Mouse (Mus musculus) cerebellum, postnatal 36 days (tissue): Measurements from ENCODE around the gene Prrg2.
"Not testable (repeated sequence)": the region's sequence is repeated elsewhere in the genome, so short reads cannot be mapped to it uniquely, and the experiment has no call there.

Experiments
- DNase-seq, 2 experiments: peaks; one replicate each; pipeline ENCODE4 v3.0.0; 2021 to 2022; ENCODE audit warnings: mixed read lengths in 2 of 2

Gene Prrg2

DNA sequence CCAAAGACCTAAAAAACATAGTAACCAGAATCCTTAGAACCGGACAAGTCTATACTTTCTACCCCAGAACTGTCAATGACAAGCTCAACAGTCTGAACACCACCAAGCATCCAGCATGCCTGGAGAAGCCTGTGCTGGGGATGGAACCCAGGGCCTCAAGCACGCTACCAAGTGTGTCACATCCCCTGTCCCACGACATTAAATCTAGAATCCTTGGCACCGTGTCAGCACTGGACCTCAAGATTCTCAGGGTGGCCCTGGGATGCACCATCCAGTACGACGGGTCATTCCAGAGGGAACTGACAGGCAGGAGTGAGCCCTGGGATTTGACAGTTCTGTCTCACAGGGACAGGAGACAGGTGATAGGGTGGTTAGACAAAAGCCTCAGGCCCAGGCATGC, 32.5 kb downstream of the Prrg2 start:
- DNase-seq: no peak

- DNase-seq: no peak
These were observed 34.1 kb downstream of the Prrg2 start for GRCm38 (mm10) chr7:45028351-45028750.

DNA sequence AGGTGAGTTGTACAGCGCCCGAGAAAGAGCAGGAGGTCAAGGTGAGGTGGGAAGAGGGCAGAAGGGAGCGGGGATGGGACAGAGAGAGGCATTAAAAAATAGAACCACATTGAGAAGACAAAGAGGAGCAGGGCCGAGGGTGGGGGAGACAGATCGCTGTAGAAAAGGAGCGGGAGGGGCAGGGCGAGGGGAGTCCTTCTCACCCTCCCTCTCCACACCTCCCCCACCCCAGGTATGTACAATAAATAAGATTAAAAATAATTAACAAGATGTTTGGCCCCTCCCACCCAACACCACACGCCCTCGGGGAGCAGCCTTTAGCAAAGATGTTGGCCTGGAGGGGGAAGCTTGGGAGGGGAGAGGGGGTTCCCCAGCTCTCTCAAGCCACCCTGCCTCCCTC, 34.7 kb downstream of the Prrg2 start:
- no peak for DNase-seq

DNA sequence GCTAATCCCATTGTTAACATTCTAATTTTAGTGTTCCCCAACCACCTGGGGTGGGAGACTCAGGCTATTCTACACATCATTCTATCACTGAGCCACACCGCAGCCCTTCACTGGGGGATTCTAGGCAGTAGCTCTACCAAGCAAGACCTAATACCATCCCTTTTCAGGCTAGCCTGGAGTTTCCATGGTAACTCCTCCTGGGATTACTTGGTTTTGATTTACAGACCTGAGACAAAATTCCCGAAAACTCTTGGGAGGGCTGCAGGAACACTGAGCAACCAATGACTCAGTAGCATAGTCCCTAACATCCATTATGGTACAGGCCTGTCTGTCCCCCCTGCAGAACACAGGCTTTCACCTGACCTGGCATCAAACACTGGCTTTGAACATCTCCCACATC, 36.2 kb downstream of the Prrg2 start:
- no peak for DNase-seq

GRCm38 (mm10) chr7:45025601-45026220, 36.8 kb downstream of the Prrg2 start:
- DNase-seq: no peak

DNA sequence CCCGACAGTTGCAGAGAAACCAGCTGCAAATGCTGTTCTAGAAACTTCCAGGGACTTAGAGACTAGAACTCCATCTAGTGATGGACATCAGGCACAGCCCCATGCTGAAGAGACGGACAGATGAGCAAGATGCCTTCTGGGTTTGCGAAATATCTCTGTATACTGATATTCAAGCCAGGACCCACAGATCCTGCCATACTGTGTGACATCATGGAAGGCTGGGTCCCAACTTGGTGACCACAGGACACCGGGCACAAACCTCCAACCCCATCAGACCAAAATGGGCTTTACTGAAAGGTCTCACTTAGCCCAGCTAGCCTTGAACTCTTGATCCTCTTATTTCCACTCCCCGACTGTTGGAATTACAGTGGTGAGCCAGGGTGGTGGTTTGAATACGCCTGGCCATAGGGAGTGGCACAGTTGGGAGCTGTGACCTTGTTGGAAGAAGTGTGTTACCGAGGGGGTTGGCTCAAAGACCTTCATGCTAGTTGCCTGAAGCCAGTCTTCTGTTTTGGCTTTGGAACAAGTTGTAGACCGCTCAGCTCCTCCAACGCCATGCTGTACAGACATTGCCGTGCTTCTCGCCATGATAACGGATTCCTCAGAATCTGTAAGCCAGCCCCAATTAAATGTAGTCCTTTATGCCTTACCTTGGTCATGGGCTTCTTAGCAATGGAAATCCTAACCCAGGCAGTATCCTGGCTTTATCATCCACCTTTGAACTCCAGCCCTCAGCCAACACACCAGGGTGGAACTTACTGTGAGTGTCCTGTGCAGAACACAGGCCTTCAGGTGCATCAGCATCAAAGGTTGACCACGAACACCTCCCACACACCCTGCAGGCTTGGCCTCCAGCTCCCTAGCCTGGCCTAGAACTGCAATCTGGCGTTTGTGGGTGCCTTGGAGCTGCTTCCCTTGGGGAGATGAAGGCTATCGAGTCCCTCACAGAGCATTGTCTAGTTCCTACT, 37.9 kb downstream of the Prrg2 start:
- no peak for DNase-seq

GRCm38 (mm10) chr7:45023711-45024110, 38.8 kb downstream of the Prrg2 start:
- DNase-seq: not testable (repeated sequence)

GRCm38 (mm10) chr7:45020225-45020624, 42.3 kb downstream of the Prrg2 start:
- DNase-seq: no peak

GRCm38 (mm10) chr7:45019031-45019571, 43.4 kb downstream of the Prrg2 start:
- no peak for DNase-seq

- DNase-seq: peak; percentile 69 to 71
These were observed 45.0 kb downstream of the Prrg2 start, which contains the start of gene Rras for GRCm38 (mm10) chr7:45017242-45018061. Gene Rras, plus strand, starts transcription at chr7:45017961.

DNA sequence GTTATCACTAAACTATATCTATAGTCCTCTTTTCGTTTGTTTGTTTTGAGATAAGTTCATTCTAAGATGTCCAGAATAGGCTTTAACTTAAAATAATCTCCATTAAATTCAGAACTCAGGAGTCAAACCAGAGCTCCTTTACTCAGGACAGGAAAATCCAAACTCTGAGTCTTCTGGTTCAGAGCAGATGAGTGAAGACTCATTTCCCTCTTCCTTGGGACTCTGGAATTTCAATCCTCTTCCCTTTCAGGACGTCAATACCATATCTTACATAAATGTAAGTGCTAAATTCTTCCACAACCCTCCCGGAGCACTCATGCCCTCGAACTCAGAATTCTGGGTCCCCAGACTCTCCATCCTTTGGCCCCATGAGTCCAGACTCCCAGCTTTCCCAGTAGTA, 45.7 kb downstream of the Prrg2 start:
- no peak for DNase-seq

DNA sequence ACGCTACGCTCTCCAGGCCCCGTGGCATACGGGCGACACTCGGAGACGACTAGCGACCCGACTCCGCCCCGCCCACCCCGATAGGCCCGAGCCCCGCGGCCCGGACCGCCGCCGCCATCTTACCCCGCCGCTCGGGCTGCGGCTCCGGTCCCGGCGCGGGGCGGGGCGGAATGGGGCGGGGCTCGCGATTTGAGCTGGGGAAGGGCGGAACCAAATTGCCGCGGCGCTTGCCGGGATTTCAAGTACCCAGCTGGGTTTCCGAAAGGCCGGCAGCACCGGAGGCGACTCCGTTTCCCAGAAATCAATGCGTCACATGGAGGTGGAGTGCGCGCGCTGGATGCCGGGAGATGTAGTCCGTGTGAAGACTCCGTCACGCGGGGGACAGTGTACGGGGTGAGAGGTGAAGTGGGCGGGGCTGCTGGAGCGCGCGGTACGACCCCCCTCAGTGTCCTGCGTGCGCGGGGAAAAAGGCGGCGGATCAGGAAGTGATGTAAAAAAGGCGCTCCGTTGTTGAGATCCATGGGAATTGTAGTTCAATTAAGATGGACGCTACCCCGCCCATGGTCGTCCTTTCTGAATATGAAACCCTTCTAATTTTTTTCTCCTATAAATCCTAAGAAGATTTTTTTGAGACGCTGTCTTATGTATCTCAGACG, 46.4 kb downstream of the Prrg2 start, which contains the start of gene Scaf1:
Gene Scaf1 (minus strand): TSS at position 407 of the 656 bp plus-strand sequence.
- peak; percentile 99 for DNase-seq

- no peak for DNase-seq
These were observed 47.0 kb downstream of the Prrg2 start for GRCm38 (mm10) chr7:45015344-45015956.

DNA sequence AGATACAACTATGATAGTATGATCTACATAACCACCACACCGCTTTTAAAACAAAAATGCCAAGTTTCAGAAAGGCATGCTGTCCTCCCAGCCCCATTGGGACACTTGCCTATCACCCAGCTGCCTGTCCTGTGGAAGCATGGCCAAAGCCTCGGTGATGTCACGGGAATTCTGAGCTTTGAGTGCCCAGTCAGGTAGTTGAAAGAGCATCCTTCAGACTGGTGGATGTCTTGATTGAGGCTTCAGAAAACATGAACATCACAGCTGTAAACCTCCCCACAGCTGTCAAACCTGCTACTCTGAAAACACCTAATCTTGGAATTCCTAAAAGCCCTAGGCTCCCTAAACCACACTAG, 48.4 kb downstream of the Prrg2 start:
- no peak for DNase-seq

GRCm38 (mm10) chr7:45013366-45014095, 48.9 kb downstream of the Prrg2 start:
- no peak for DNase-seq

GRCm38 (mm10) chr7:45012824-45013223, 49.7 kb downstream of the Prrg2 start:
- no peak for DNase-seq

GRCm38 (mm10) chr7:45012011-45012410, 50.5 kb downstream of the Prrg2 start:
- DNase-seq: no peak

DNA sequence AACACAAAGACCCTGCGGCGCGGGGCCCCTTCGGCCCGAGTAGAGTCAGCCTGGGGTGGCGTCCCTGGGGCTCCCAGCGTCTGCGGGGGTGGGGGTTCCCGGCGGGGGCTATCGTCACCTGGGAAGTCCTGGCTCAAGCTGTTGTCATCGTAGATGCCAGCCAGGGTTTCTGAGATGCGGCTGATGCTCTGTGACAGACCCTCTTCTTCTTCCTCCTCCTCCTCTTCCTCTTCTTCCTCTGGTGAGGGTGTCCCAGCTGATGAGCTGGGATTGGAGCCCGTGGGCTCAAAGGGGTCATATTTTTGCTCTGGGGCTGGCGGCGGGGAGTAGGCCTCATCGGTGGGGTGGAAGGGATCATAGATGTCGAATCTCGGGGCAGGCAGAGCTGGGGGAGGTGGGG, 54.1 kb downstream of the Prrg2 start:
- no peak for DNase-seq

GRCm38 (mm10) chr7:45007846-45008245, 54.6 kb downstream of the Prrg2 start:
- no peak for DNase-seq

DNA sequence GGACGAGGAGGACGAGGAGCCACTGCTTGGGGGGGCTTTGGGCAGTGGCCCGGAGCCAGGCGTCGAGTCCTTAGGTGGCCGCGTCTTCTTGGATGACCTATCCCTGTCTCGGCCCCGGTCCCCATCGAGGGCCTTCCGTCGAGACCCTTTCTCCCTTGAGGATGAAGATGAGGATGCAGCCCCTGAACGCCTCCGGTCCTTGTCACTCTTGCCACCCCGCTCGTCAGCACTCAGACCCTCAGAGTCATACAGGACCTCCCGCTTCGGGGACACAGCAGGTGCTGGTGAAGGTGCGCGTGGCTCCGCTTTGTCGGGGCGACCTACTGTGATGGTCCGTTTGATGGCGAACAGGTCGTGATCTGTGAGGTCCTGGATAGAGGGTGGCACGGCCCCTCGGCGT, 55.3 kb downstream of the Prrg2 start:
- DNase-seq: no peak

GRCm38 (mm10) chr7:45006503-45006902, 56.0 kb downstream of the Prrg2 start:
- no peak for DNase-seq
